Comparison of ENCODE assay signal across 9 mouse cellular contexts in the genomic region with DNA sequence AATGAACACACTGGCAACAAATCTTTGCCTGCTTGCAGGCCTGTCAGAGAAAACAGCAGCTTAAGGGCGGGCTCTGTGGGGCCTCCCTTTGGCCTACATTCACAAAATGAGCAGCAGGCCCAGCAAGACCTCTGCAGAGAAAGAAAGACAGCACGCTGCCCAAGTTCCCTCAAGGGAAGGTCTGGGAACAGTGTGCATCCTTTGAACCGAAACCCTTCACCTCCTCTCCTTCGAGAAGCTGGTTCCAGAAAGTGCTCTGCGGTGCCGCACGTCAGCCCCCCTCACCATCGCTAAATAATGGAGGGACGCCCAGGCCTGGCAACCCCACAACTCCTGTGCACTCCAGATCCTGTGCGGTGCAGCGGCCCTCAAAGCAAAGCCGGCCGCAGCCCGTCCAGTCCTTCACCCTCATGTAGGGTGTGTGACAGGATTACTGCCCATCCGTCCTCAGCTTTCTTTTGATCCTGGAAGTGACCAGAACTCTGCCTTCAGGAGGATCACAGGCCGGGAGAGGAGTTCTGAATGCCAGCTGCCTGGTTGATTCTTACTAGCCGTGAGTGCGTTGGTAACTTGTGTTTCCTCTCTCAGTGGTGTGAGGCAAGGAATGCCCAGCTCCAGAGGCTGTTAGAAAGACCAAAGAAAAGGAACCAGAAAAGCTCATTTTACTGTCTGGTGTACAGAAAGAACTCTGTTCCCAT. TPM values are rescaled to one million over a fixed set of nuclear protein-coding genes. Genes with fewer than 3 reads are reported as not detected.
A peak's percentile ranks its signal among the peaks of the same experiment; 100 is the strongest.
DNase-seq lines count a peak whose midpoint lies in the region; ATAC-seq lines count a peak whose summit lies in the region.
"Had no signal": no experiment of that assay in that cellular context is flagged by ENCODE, and none has a peak within 500 bp of the region (broad histone marks: within the 10 kb centered on the region; RNA-seq: fewer than 3 reads in every experiment).

No protein-coding gene starts in this region.

- peak overlapping the region; percentile 26; the same call in 1 of the 2 replicates for H3K27ac ChIP-seq in kidney, embryonic 16.5 days (ENCODE audit: low read length)
- peak overlapping the region; percentile 62 for H3K27ac ChIP-seq in brown adipose tissue, adult 24 weeks (replicated peaks; ENCODE audit: low read depth, low read length)
- peak overlapping the region; percentile 25; the same call in 1 of the 2 replicates for H3K27ac ChIP-seq in forebrain, embryonic 15.5 days (replicated peaks)
- H3K27ac ChIP-seq in midbrain, embryonic 15.5 days = 0 out of 2 replicates have a peak overlapping the region, but pooled peaks have one; percentile 9
- H3K27ac ChIP-seq in liver, embryonic 11.5 days (ENCODE audit: low read depth, low read length) = no peak overlapping the region

- H3K9ac ChIP-seq in kidney, embryonic 16.5 days (replicated peaks; ENCODE audit: low read length) = peak overlapping the region; percentile 29; the same call in 1 of the 2 replicates
- H3K9ac ChIP-seq in forebrain, embryonic 15.5 days (replicated peaks) = no peak overlapping the region
- no peak overlapping the region for H3K9ac ChIP-seq in midbrain, embryonic 15.5 days
- H3K9ac ChIP-seq in liver, embryonic 11.5 days (ENCODE audit: low read depth, low read length) = no peak overlapping the region

- no peak for DNase-seq in kidney, postnatal 25 days
- DNase-seq in Muller cell, postnatal 12 days (ENCODE audit: inconsistent ontology term) = no peak
- DNase-seq in liver, embryonic 11.5 days (ENCODE audit: low spot score) = no peak
- DNase-seq: kidney, postnatal 14 days had no signal

- no peaks in the 10 kb centered on the region for H3K36me3 ChIP-seq in kidney, embryonic 16.5 days (ENCODE audit: insufficient read depth, low read length)
- H3K36me3 ChIP-seq in forebrain, embryonic 15.5 days = no peaks in the 10 kb centered on the region
- no peaks in the 10 kb centered on the region for H3K36me3 ChIP-seq in midbrain, embryonic 15.5 days (replicated peaks)
- no peaks in the 10 kb centered on the region for H3K36me3 ChIP-seq in liver, embryonic 11.5 days (ENCODE audit: control insufficient read depth, insufficient read depth, low read length)

- H3K27me3 ChIP-seq in kidney, embryonic 16.5 days (ENCODE audit: insufficient read depth, low read length) = no peaks in the 10 kb centered on the region
- H3K27me3 ChIP-seq in forebrain, embryonic 15.5 days = no peaks in the 10 kb centered on the region
- no peaks in the 10 kb centered on the region for H3K27me3 ChIP-seq in midbrain, embryonic 15.5 days (replicated peaks)
- H3K27me3 ChIP-seq in liver, embryonic 11.5 days (replicated peaks; ENCODE audit: control insufficient read depth, insufficient read depth, low read length) = no peaks in the 10 kb centered on the region

- WGBS in kidney, embryonic 16.5 days = 54% methylated on average over 18 of the region's 18 CpGs
- 66% methylated on average over 18 of the region's 18 CpGs for WGBS in forebrain, embryonic 15.5 days
- 61% methylated on average over 18 of the region's 18 CpGs for WGBS in midbrain, embryonic 15.5 days
- 82% methylated on average over 18 of the region's 18 CpGs for WGBS in liver, embryonic 11.5 days

- H3K9me3 ChIP-seq in kidney, embryonic 16.5 days (ENCODE audit: low read length) = peaks cover 6% of the 10 kb centered on the region; the same call in 1 of the 2 replicates
- H3K9me3 ChIP-seq in forebrain, embryonic 15.5 days = 0 out of 2 replicates have a peak, but pooled peaks cover 3% of the 10 kb centered on the region
- no peaks in the 10 kb centered on the region for H3K9me3 ChIP-seq in midbrain, embryonic 15.5 days
- H3K9me3 ChIP-seq in liver, embryonic 11.5 days (ENCODE audit: control insufficient read depth, low read length) = 0 out of 2 replicates have a peak, but pooled peaks cover 4% of the 10 kb centered on the region

- no peak; the same call in 1 of the 2 replicates for ATAC-seq in kidney, embryonic 16.5 days (ENCODE audit: low FRiP score, low TSS enrichment)
- no peak for ATAC-seq in forebrain, embryonic 15.5 days (replicated peaks)
- ATAC-seq in midbrain, embryonic 15.5 days (replicated peaks) = no peak
- no peak for ATAC-seq in liver, embryonic 11.5 days (replicated peaks; ENCODE audit: low FRiP score)
- ATAC-seq in megakaryocyte progenitor cell, adult 5-6 weeks (replicated peaks; ENCODE audit: poor library complexity) = no peak

- no peak overlapping the region for H3K4me3 ChIP-seq in kidney, embryonic 16.5 days (ENCODE audit: low read length)
- peak overlapping the region; percentile 30 for H3K4me3 ChIP-seq in brown adipose tissue, adult 24 weeks (ENCODE audit: insufficient read depth, low read depth, low read length)
- H3K4me3 ChIP-seq in forebrain, embryonic 15.5 days = no peak overlapping the region
- no peak overlapping the region for H3K4me3 ChIP-seq in midbrain, embryonic 15.5 days
- H3K4me3 ChIP-seq in liver, embryonic 11.5 days (ENCODE audit: low read depth, low read length) = no peak overlapping the region

- H3K4me2 ChIP-seq in kidney, embryonic 16.5 days (replicated peaks; ENCODE audit: low read depth, low read length) = no peak overlapping the region
- H3K4me2 ChIP-seq in forebrain, embryonic 15.5 days (replicated peaks) = no peak overlapping the region
- no peak overlapping the region for H3K4me2 ChIP-seq in midbrain, embryonic 15.5 days
- H3K4me2 ChIP-seq in liver, embryonic 11.5 days = no peak overlapping the region

- H3K4me1 ChIP-seq in kidney, embryonic 16.5 days (ENCODE audit: insufficient read depth, low read length) = 0 out of 2 replicates have a peak, but pooled peaks cover 11% of the 10 kb centered on the region
- peaks cover 3% of the 10 kb centered on the region for H3K4me1 ChIP-seq in brown adipose tissue, adult 24 weeks (ENCODE audit: control insufficient read depth, insufficient read depth, insufficient read length, low read length)
- no peaks in the 10 kb centered on the region for H3K4me1 ChIP-seq in forebrain, embryonic 15.5 days
- 0 out of 2 replicates have a peak, but pooled peaks cover 3% of the 10 kb centered on the region for H3K4me1 ChIP-seq in midbrain, embryonic 15.5 days
- H3K4me1 ChIP-seq in liver, embryonic 11.5 days (replicated peaks; ENCODE audit: control insufficient read depth, insufficient read depth, low read length) = peaks cover 4% of the 10 kb centered on the region; the same call in 1 of the 2 replicates

RNA-seq across cellular contexts. Expression of a gene that starts 11.4 kb away (rescaled TPM):
- 166 and 167 TPM in 2 replicates for polyA plus RNA-seq in kidney, embryonic 16.5 days (2015; fragmentation: Nextera tagmentation; extraction: Ambion mirVana)
- polyA plus RNA-seq in brown adipose tissue, adult 24 weeks (2012; ENCODE audit: insufficient read depth, insufficient read length, missing spikeins) = 44.5 and 47.0 TPM in 2 replicates
- polyA plus RNA-seq in forebrain, embryonic 15.5 days (2015; fragmentation: Nextera tagmentation; extraction: Ambion mirVana) = 130 and 136 TPM in 2 replicates
- 124 and 125 TPM in 2 replicates for polyA plus RNA-seq in midbrain, embryonic 15.5 days (2015; fragmentation: Nextera tagmentation; extraction: Ambion mirVana)
- 180 and 196 TPM in 2 replicates for polyA plus RNA-seq in liver, embryonic 11.5 days (2014; fragmentation: Nextera tagmentation; extraction: Ambion mirVana)
- 55.6 and 57.3 TPM in 2 replicates for total RNA-seq in megakaryocyte progenitor cell, adult 5-6 weeks (2015)
- total RNA-seq in megakaryocyte progenitor cell, adult 5-6 weeks (2017) = 46.9 and 62.8 TPM in 2 replicates
